Mouse (Mus musculus) hematopoietic stem cell, adult 5-6 weeks (primary cell): ENCODE measurements at regions not wholly inside any gene's neighbourhood (a gene's known extent, or its start where the extent isn't known, plus 50 kb on each side); places are given as distances from the start of the nearest gene placed in this dataset.
A peak's percentile ranks its signal among the peaks of the same experiment; 100 is the strongest.
"Not testable (repeated sequence)": the region's sequence is repeated elsewhere in the genome, so short reads cannot be mapped to it uniquely, and the experiment has no call there.

Experiments used
- ATAC-seq, 2 experiments: fragments of 125-278 bp in 1 of 2; replicated peaks in 1 of 2; 2 replicates each; pipeline ENCODE4 v1.8.0; 2016 to 2017; ENCODE audit warnings: inconsistent platforms in 2 of 2, mild to moderate bottlenecking in 2 of 2, moderate number of reproducible peaks in 2 of 2, low read depth in 1 of 2, moderate TSS enrichment in 1 of 2; ENCODE audit not compliant: low FRiP score in 2 of 2, poor library complexity in 2 of 2, severe bottlenecking in 2 of 2, insufficient read depth in 1 of 2, low TSS enrichment in 1 of 2

DNA sequence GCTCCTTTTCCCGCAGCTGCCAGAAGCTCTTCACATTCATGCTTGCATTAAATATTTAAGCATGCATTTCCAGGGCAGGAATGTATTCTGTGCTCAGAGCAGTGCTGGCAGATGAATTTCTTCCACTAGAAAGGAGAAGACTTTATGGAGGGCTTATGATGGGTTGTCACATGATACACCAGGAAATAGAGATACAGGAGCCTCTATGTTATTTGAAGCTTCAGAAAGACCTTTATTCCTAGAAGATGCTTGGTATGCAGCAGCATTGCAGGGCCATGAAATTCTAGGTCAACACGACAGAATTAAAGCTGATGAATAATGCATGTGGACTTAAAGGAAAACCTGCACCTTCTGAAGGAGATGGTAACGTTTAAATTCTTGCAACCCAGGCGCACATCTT, 212.1 kb downstream of the Adgrg6 start:
- ATAC-seq = no peak

DNA sequence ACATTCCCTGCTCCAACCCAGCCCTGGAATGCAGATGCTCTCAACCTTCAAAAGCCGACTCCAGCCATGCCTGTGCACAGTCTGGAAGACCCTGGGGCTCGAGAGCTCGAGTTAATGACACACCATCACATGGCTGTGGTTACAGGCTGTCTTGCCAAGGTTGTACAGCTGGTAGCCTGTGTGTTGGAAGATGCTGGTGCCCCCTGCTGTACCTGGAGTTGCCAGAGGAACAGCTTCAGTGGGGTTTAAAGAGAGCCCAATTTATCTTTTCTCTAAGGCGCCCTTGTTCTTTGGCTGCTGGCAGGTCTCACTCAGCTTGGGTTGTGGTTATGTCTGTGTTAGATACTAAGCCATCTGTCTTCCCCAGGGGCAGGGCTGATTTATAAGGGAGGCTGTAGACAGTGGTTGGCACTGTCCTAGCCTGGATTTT, 212.8 kb downstream of the Adgrg6 start:
- ATAC-seq = no peak

DNA sequence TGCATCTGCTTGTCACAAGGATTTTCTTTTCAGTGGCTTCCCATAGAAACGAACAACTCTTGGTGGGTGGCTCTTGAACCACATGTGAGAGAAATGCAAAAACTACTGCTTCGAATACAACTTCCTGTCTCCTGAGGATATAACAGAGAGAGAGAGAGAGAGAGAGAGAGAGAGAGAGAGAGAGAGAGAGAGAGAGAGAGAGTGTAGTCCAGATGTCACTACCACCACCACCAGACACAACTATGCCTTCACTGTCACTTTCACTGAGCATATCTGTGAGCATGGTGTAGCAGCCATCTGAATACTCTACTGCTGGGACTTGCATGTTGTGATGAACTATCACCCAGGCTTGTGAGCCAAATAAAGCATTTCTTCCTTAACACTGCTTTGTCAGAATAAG, 216.6 kb downstream of the Adgrg6 start:
- no peak for ATAC-seq

DNA sequence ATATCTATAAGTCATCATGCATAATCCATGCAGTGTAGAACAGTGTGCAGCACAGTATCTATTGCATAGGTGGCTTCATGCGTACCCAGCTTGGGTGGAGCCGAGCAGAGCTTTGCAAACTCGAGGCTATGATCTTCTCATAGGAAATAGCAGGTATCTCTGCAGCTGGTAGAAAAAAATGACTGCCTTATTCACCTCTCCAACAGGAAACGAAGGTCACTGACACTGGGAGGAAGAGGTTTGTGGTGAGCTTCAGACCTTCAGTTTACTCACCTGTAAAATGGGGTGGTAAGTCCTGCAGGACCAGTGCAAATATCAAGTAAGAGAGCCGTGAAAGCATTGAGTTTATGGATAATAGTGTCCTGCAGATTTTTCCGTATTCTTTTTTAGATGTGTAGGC, 219.2 kb downstream of the Adgrg6 start:
- no peak for ATAC-seq

DNA sequence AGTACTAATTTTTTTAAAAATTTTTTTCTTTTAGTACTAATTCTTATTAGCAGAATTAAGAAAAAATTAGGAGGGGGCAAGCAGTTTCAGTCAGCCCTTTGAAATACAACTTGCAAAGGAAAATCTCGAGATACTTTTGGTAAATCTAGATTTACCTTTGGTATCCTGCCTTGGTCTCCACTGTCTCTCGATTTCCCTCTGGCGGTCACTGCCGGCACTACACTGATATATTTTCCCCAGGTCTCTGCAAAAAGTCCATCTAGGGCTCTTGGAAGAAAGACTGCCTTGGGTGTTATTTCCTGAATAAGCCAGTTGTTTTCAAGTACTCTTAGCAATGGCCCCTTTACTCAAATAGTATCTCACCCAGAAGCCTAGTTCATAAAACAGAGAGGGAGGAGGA, 224.0 kb downstream of the Adgrg6 start:
- ATAC-seq = peak; percentile 50 to 56; a peak in 2 of 4 replicates

DNA sequence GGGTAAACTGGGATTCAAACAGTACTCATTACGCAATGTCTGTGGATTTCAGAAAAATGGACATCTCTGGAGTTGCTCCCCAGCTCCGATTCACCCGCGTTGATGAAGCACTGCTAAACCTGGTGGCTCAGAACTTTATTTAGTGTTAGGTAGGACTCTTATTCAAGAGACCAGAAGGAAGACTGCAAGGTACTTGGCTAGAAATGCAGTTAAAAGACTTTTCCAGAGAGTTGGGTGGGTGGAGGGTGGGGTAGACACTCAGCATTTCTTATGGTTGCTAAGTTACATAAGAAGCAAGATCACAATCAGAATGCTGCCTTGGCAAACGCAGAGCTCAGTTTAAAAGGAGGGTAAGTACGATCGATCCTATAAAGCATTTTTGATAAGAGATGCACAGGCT, 230.2 kb downstream of the Adgrg6 start:
- ATAC-seq = no peak

DNA sequence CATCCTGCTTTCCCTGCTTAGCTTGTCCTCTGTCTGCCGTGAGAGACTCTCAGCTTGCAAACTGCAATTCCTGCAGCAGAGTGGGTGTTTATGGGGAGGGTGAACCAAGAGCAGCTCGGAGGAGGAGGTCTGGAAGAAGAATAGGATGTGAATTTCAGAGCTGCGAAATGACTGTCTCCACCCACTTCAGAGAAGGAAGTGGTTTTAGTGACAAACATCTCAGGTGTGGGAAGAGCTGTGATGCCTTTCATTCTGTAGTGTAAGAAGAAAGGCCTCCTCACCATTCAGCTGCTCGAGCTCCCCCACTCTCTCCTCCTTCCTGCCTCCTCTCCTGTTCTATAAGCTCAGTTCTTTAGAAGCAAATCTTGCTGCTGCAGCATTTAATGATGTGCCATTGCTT, 230.9 kb downstream of the Adgrg6 start:
- 0 out of 4 replicates have a peak, but pooled peaks of 1 of the 2 experiments have one; percentile 25 for ATAC-seq

DNA sequence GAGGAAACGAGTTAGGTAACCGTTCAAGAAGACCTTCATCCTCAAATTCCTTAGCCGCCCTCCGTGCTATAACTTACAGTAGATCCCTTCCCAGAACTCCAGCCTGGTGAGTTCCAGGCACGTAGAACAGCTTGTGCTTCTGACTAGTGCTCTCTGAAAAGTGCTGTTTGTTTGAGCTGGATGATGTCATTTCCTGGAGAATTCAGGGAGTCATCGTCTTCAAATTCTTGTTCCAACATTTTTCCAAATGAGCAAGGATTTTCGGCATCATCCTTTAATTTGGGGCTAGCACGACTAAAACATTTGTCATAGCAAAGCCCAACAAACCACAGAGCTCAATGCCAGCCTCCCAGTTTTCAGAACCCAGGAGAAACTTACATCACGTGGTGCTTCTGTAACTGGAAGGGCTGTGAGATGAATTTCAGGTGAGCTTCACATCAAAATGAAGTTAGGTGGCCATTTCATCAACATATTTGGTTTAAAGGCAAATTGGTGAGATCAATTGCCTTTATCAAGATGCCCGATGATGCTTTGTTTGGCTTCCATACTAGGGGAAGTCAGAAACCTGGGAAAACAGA, 231.4 kb downstream of the Adgrg6 start:
- ATAC-seq = no peak

DNA sequence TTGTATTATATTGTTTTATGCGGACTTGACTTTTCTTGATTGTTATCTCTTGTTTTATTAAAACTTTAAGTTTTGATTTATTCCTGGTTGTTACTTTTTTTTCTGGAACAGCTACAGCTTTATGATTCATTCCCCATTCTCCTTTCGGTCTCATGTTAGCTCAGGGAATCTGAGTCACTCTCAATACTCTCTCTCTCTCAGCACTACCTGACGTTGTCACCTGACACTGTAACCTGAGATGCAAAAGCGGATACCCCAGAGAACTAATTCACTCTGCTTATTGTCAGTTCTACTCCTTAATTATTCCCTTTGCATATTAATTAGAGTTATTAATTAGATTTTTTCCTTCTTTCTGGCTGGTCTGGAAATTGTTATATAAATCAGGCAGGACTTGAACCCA, 232.5 kb downstream of the Adgrg6 start:
- ATAC-seq = no peak

DNA sequence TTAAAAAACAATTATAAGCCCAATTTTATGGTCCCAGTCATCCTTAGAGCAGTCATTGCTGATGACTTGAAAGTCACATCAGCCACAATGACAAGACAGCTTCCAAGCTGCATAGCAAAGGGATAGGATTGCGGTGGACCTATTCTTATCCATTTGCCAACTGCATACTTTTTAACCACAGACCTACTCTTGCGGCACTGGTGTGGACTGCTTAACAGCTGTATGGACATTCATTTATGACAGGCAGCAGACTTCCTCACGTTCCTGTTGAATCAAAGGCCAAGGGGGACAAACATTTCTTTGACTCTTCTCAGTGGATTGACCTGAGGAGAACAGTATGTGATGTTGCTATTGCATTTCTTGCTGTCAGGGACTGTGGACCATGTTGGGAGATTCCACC, 233.5 kb downstream of the Adgrg6 start:
- ATAC-seq = no peak

DNA sequence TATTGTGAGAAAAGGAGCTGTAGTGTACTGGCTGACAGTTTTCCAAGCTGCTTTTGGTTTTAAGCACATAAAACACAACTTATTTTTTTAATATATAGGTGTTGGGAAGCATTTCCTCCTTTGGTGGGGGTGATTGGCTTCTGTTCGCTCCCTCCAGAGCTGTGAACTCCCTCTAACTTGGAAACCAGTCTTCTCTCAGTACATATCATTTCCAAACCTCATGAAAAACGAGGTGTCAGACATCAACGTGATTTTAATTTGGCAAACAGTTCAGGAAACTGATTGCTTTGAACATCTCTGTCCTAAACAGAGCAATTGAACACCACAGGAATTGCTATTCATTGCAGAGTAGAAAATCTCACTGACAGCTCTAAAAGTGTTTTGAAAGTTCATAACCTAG, 238.6 kb downstream of the Adgrg6 start:
- no peak for ATAC-seq

DNA sequence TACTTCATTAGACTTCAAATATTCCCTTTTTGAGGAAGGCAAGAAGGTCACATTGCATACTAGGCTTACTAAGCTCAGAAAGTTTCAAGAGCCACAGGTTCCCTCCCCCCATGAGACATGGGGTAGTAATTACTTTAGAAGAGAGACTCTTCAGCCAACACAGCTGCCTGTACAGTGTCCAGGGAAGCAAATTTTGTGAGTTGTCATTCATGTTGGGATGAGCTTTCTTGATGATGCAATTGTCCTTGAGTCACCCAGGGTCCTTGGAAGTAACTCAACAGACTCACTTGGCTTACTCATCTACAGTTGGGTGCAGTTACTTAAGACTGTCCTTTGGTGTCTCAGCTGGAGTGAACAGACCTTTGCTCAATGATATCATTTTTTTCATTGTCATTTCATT, 242.0 kb downstream of the Adgrg6 start:
- no peak for ATAC-seq

DNA sequence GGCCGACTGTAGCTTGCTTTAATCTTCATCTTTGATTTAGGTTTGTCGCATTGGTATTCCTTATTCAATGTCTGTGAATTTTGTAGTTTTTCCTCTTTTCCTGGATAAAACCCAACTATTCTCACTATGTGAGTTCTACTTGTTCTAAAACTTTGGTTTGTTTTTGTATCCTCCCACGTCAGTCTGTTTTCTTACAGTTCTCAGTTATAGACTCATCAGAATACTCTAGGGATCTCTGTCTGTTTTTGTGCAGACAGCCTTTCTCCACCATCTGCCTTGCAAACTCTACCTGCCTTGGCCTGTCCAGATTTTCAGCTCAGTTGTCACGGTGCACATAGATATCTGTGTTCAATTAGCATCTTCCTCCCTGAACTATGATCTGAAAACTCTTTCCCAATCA, 249.3 kb downstream of the Adgrg6 start:
- no peak for ATAC-seq

DNA sequence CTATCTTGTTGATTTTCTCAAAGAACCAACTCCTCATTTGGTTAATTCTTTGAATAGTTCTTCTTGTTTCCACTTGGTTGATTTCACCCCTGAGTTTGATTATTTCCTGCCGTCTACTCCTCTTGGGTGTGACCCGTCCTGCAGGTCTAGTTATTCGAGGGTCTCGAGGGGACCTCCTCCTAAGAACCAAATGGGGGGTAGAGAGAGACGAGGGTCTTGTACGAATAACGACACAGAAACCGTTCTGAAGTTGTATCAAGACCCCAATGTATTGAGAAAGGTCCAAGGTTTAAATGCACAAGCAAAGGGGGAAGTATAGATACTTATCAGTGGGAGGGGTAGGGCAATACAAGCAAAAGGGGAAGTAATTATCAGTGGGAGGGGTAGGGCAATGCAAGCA, 252.8 kb downstream of the Adgrg6 start:
- not testable (repeated sequence) for ATAC-seq

DNA sequence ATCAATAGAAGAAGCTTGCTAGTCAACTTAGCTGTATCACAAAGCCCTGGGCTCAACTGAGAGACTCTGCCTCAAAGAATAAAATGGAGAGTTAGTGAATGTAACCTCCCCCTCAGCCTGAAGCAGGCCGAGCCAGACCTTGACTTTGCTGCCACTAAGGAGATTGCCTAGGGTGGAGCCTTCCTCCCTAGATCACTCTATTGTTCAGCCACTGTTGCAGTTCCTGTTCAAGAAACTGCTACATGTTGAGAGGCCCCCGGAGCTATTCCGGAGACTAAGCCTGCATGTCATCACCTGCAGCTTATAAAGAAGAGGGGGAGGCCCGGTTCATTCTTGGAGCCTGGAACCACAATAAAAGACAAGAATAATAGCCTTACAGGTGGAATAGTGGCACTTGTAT, 257.9 kb downstream of the Adgrg6 start:
- ATAC-seq = no peak

DNA sequence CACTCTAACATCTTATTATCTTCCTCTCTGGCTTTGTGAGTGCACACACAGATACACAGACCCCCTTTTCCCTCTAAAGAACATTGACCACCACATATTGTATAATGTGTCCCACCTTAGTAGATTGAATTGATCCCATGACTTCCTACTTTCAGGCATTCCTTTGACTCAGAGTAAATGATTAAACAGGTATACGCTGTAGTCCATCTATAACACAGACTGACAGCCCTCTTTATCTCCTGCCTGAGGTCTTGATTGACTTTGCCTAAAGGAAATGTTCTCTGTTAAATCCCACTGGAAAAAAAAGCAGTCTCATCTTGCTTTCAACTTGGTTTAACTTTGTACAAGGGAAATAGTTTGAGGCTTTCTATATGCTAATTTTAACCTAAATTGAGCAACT, 268.8 kb downstream of the Adgrg6 start:
- ATAC-seq = no peak

DNA sequence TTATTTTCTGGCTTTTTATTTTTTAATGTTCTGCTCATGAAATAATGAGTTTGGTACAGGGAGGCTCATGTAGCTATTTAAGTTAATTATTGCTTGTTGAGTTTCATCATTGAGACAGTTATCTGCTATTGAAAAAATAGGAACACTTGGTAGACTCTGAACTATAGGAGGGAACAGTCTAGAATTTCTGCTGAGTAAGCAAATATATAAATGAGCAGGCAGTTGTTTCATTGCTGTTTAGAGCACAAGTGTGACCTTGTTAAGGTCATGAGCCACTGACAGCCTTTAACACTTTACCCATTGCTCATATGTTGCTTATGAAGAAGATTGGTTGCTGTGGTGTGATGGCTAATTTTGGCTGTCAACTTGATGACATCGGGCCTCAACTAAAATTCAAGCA, 270.0 kb downstream of the Adgrg6 start:
- ATAC-seq = no peak

DNA sequence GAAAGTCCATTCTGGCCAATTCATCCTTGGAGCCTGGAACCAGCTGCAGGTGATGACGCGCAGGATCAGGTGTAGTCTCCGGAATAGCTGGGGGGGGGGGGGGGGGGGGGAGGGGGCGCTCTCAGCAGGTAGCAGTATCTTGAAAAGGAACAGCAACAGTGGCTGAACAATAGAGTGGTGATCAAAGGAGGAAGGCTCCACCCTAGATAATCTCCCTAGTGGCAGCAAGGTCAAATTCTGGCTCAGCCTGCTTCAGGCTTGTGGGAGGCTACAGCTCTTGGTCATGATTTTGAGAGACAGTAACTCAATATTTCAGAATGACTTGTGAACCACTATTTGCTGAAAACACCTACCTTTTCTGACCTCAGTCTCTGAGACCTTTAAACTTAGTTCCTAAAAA, 275.5 kb downstream of the Adgrg6 start:
- no peak for ATAC-seq

DNA sequence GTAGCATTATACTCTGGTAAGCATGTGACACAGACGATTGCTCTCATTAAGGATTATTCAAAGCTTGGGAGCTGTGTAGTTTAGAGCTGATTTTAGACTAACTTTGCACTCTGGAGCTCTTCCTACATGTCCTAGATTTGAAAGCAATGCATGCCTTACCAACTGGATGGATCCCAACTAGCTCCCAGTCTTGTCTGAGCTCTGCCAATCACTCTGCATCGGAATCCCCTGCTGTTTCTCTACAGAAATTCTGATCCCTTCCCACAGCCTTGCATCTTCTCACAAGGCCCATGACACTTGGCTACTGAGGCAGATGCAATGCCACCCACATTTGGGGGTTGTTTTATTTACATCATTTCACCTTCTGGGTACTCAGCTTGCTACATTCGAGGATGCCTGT, 277.8 kb downstream of the Adgrg6 start:
- no peak for ATAC-seq

DNA sequence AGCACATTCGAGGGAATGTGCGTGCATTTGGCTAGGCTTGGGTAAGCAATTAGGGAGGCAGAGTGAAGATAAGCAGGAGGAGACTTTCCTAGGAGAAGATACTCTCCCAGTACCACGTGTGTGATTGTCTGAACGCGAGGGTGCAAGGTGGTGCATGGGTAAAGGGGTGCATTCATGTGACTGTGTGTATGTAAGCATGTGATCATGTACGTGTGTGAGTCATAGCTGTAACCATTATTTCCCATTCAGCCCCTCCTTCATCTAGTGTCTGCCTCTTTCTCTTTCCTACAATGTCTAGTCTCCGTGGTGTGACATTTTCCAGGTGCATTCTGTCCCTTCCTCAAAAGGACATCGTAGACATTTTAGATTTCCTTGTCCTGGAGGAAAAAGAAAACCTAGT, 273.8 kb downstream of the Hivep2 start:
- no peak for ATAC-seq
